Mouse (Mus musculus): ENCODE results near the gene Rhof.
"Not testable (repeated sequence)": the region's sequence is repeated elsewhere in the genome, so short reads cannot be mapped to it uniquely, and the experiment has no call there.

Gene Rhof

GRCm38 (mm10) chr5:123068115-123068514 lies 64.4 kb downstream of the Rhof start, which contains the start of gene Tmem120b:
TSS of gene Tmem120b (plus strand) at chr5:123068415.
- no peak for DNase-seq (ENCODE audit: low spot score in 2 of 2)

- DNase-seq (ENCODE audit: low spot score in 2 of 2) = no peak
Measured at GRCm38 (mm10) chr5:123067395-123067995, 65.0 kb downstream of the Rhof start.

GRCm38 (mm10) chr5:123064207-123064606 lies 68.3 kb downstream of the Rhof start:
- DNase-seq (ENCODE audit: low spot score in 2 of 2) = peak; percentile 62 to 66

- no peak for DNase-seq (ENCODE audit: low spot score in 2 of 2)
Measured at GRCm38 (mm10) chr5:123063141-123063540, 69.4 kb downstream of the Rhof start.

DNA sequence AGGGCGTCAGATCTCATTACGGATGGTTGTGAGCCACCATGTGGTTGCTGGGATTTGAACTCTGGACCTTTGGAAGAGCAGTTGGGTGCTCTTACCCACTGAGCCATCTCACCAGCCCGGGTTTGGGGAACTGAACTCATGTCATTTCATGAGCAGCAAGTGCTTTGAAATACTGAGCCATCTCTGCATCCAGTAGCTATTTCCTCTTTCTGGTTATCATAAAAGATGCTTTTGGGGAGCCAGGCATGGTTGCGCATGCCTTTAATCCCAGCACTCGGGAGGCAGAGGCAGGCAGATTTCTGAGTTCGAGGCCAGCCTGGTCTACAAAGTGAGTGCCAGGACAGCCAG lies 71.1 kb downstream of the Rhof start:
- not testable (repeated sequence) for DNase-seq (ENCODE audit: low spot score in 2 of 2)

DNA sequence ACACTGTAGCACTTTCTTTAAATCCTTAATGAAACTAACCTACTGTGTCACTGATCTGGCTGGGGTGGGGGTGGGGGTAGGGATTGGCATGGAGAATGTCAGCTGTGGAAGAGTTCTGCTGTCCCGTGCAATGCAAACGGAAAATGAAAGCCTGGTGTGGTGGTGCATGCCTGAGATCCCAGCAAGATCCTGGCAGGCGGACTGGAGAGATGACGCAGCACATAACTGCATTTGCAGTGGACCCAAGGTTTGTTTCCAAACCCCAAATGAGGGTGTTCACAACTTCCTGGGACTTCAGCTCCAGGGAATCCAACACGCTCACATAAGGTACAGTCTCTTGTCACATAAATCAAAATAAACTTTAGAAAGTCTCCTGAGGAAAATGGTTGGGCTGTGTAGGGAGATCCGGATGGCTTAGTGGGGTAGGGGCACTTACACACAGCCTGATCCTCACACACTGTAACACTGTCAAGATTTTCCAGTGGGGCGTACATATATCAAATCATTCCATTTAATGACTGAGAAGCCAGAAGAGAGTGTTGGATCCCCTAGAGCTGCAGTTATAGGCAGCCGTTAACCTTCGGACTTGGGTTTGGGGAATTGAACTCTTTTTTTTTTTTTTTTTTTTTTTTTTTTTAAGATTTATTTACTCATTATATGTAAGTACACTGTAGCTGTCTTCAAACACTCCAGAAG lies 71.6 kb downstream of the Rhof start:
- no peak for DNase-seq (ENCODE audit: low spot score in 2 of 2)

GRCm38 (mm10) chr5:123059757-123060520 lies 72.6 kb downstream of the Rhof start:
- peak in 1 of 2 experiments; percentile 49 for DNase-seq (ENCODE audit: low spot score in 2 of 2)

- no peak for DNase-seq (ENCODE audit: low spot score in 2 of 2)
Measured at GRCm38 (mm10) chr5:123058251-123059102, 74.0 kb downstream of the Rhof start.

DNA sequence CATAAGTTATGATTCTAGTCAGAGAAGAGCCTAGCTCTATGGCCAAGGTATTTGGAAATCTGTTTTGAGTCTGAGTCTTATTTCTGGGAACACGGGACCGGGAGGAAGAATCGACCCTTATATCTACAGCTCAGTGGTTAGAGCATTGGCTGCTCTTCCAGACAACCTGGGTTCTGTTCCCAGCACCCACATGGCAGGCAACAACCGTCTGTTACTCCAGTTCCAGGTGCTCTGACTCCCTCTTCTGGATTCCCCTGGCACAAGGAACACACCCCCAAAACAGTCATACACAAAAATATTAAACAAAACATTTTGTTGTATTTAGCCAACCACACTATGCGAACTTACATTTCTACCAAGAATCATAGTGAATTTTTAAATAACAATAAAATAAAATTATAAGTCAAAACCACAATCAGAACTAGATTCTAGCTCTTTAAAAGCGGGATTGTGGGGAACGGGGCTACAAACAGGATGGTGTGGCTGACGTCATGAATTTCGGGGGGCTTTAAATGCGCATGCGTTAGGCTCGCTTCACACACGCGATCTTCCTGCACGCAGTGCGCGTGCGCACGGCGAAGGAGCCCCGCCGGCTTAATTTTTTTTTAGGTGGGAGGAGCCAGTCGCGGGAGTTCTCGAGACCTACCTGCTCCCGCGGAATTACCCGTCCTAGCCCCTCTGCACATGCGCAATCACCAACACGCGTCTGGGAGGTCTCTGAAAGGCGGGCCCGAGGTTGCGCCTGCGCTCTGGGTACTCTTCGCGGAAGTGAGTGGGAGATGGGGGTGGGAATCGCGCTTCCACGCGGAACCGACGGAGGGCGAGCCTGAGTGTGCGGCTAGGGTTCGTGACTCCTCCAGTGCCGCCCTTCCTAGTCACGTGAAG lies 74.9 kb downstream of the Rhof start:
- DNase-seq (ENCODE audit: low spot score in 2 of 2) = peak; percentile 99

Measured in frontal cortex, postnatal 36 days (tissue).